Mouse (Mus musculus): ENCODE measurements around the gene Nyap1.
A peak's percentile ranks its signal among the peaks of the same experiment; 100 is the strongest.

The Nyap1 gene

GRCm38 (mm10) chr5:137745214-137746171 lies 4.1 kb upstream of the Nyap1 start, which contains the start of gene Tsc22d4:
Gene Tsc22d4, plus strand, starts transcription at chr5:137745730.
- peak; percentile 88 for DNase-seq (ENCODE audit: low read depth in 2 of 2, low spot score in 2 of 2)

- no peak for DNase-seq (ENCODE audit: low read depth in 2 of 2, low spot score in 2 of 2)
Observed at GRCm38 (mm10) chr5:137744197-137744596, 2.8 kb upstream of the Nyap1 start.

- no peak for DNase-seq (ENCODE audit: low read depth in 2 of 2, low spot score in 2 of 2)
Observed at GRCm38 (mm10) chr5:137742836-137743235, 1.4 kb upstream of the Nyap1 start.

GRCm38 (mm10) chr5:137742048-137742447 lies 641 bp upstream of the Nyap1 start:
- DNase-seq (ENCODE audit: low read depth in 2 of 2, low spot score in 2 of 2), result no peak

- DNase-seq (ENCODE audit: low read depth in 2 of 2, low spot score in 2 of 2), result no peak
Observed at GRCm38 (mm10) chr5:137740506-137740905, 901 bp downstream of the Nyap1 start.

GRCm38 (mm10) chr5:137739471-137739870 lies 1.9 kb downstream of the Nyap1 start:
- no peak for DNase-seq (ENCODE audit: low read depth in 2 of 2, low spot score in 2 of 2)

GRCm38 (mm10) chr5:137738516-137738915 lies 2.9 kb downstream of the Nyap1 start:
- DNase-seq (ENCODE audit: low read depth in 2 of 2, low spot score in 2 of 2), result no peak

GRCm38 (mm10) chr5:137737400-137737940 lies 3.9 kb downstream of the Nyap1 start:
- no peak for DNase-seq (ENCODE audit: low read depth in 2 of 2, low spot score in 2 of 2)

- no peak for DNase-seq (ENCODE audit: low read depth in 2 of 2, low spot score in 2 of 2)
Observed at GRCm38 (mm10) chr5:137734289-137735061, 6.9 kb downstream of the Nyap1 start.

- no peak for DNase-seq (ENCODE audit: low read depth in 2 of 2, low spot score in 2 of 2)
Observed at GRCm38 (mm10) chr5:137733638-137734288, 7.6 kb downstream of the Nyap1 start.

GRCm38 (mm10) chr5:137726767-137727166 lies 14.6 kb downstream of the Nyap1 start:
- DNase-seq (ENCODE audit: low read depth in 2 of 2, low spot score in 2 of 2), result no peak

GRCm38 (mm10) chr5:137723840-137724239 lies 17.6 kb downstream of the Nyap1 start:
- DNase-seq (ENCODE audit: low read depth in 2 of 2, low spot score in 2 of 2), result no peak

- peak in 1 of 2 experiments; percentile 23 for DNase-seq (ENCODE audit: low read depth in 2 of 2, low spot score in 2 of 2)
Observed at GRCm38 (mm10) chr5:137720558-137721164, 20.7 kb downstream of the Nyap1 start.

GRCm38 (mm10) chr5:137719088-137719487 lies 22.3 kb downstream of the Nyap1 start:
- DNase-seq (ENCODE audit: low read depth in 2 of 2, low spot score in 2 of 2), result no peak

GRCm38 (mm10) chr5:137718020-137718790 lies 23.2 kb downstream of the Nyap1 start:
- DNase-seq (ENCODE audit: low read depth in 2 of 2, low spot score in 2 of 2), result no peak

GRCm38 (mm10) chr5:137715685-137716084 lies 25.7 kb downstream of the Nyap1 start:
- DNase-seq (ENCODE audit: low read depth in 2 of 2, low spot score in 2 of 2), result no peak

GRCm38 (mm10) chr5:137713454-137713853 lies 28.0 kb downstream of the Nyap1 start:
- no peak for DNase-seq (ENCODE audit: low read depth in 2 of 2, low spot score in 2 of 2)

- peak; percentile 73 to 84 for DNase-seq (ENCODE audit: low read depth in 2 of 2, low spot score in 2 of 2)
Observed at GRCm38 (mm10) chr5:137706913-137707633, 34.3 kb downstream of the Nyap1 start.

- no peak for DNase-seq (ENCODE audit: low read depth in 2 of 2, low spot score in 2 of 2)
Observed at GRCm38 (mm10) chr5:137705242-137705641, 36.2 kb downstream of the Nyap1 start.

All from CD8-positive naive resting alpha-beta T cell, adult 2 months (primary cell).